Mouse (Mus musculus): ENCODE data around the gene Papolb.

- no peak for TF ChIP-seq CTCF (IDR thresholded peaks at IDR 0.05)
- no peak for TF ChIP-seq EP300 (IDR thresholded peaks at IDR 0.05)
Observed at GRCm38 (mm10) chr5:142504175-142504574, 25.7 kb downstream of the Papolb start.
